Mouse (Mus musculus): ENCODE data around the gene Cnih1. TPM values are rescaled to one million over a fixed set of nuclear protein-coding genes. Genes with fewer than 3 reads are reported as not detected.

Cnih1 gene
- 31.1 and 38.3 TPM in 2 replicates for polyA plus RNA-seq (2012; rRNA removed)

DNA sequence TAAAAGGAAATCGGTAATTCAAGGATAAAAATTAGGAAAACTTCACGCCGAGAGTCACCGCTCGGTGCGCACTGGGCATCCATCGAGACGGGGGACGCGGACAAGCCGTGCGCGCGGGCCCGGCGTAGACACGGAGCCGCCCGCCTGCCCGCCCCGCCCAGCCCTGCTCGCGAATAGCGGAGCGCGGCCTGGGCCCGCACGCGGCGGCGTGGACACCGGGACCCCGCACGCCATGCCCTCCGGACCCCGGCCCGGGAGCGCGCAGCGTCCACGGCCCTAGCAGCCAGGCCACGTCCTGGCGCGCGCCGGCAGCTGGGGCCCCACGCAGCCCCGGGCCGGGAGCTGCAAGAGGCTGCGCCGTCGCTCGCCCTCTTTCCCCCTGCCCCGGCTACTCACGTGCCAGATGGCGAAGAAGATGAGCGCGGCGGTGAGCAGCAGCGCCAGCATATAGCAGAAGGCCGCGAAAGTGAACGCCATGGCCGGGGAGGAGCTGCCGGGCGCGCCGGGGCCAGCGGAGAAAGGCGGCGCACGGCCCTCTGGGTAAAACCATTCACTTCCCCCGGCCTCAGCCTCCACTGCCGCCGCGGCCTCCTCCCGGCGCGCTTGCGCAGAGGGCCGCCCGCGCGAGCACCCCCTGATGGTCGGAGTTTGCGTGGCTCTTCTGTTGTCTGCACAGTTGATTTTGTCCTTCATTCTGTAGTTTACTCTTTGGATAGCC, at the start of gene Cnih1:
TSS of gene Cnih1 (minus strand) at position 625 of the 718 bp plus-strand sequence.

DNA sequence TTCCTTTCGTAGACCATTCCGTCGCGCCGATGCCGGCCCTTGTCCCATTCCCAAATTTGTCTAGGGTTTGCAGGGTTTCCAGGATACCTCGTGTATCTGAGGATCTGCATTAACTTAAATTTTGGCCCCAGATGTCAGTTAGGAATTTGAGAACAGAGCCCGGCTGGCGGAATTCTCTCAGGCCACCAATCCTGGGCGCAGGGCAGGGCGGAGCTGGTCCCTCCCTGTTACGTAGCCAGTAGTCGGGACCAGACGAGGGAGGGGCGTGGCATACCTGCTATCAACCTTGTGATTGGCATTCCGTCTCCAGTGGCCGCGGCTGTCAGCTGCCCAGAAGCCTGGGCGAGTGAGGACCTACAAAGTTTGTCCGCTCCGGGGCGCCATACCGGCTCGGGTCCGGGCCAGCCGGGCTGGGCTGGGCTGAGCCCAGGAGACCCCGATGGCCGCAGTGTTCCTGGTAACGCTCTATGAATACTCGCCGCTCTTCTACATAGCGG, 43.7 kb upstream of the Cnih1 start, which contains the start of gene Cgrrf1:
TSS of gene Cgrrf1 (plus strand) at position 289 of the 497 bp plus-strand sequence.

DNA sequence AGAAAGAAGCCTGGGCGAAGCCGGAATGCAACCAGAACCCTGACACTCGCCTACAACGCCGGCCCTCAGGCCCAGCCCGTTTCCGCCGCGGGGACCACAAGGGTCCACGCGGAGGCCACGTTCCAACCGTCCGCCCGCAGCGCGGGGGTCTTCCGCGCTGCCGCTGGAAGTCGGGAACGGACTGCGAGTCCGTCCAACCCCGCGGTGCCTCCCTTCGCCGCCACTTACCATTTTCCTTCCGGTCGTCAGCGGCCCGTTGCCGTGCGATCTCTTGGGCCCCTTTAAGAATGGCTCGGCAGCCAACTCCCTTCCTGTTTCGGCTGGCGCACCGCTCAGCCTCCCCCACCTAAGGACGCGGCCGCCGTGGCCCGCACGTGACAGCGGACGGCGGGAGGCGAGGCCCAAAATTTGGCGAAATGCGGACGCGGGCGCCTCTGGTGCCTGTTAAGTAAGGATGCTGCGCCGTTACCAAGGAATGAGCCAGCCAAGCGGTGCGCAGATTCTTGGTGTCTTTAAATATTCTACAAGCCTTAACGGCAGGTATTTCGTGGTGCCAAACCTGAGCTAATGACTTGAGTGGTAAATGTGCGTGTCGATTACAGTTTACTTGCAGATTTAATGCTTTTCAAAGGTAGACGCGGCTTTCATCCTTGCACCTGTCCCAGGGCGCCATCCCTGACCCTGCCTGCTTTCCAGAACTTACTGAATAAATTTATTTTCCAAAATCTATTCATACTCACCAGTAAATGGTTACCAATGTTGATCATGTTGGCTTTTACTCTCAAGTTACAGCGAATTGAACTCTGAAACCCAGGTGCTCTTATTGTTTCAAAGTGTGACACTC, 33.9 kb upstream of the Cnih1 start, which contains the start of gene Gmfb:
TSS of gene Gmfb (minus strand) at position 370 of the 844 bp plus-strand sequence.

DNA sequence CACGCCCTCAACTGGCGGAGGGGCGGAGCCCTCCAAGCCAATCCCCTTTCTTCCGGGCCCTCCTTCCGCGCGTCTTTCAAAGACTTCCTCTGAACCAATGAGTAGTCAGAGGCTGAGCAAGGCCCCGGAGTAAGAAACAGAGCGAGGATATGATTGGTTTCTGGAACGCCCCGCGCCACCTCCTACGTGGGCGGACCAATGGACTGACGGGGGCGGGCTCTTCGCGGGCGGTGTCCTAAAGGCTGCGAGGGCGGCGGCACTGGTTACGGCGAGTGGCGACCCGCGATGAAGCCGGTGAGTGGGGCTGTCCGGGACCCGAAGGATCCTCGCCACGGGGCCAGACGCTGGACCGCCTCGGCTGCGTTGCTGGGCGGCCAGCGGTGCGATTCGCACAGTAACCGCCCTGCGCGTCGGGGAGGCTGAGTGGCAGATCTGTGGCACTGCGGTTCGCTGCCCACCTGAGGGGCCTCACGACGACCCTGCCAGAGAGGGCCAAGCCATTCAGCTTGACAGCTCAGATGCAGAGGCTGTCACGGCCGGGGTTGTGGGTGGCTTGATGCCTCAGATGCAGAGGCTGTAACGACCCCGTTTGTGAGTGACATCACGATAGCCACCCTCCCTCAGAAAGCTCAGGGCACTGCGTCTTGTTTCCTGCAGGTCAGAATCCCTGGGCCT, 27.7 kb downstream of the Cnih1 start, which contains the start of gene Cdkn3:
TSS of gene Cdkn3 (plus strand) at position 187 of the 675 bp plus-strand sequence.

Other genes with a start within 250 kb of the Cnih1 start
- gene Cdkn3, start 27.9 kb downstream of the Cnih1 start, polyA plus RNA-seq (2012; rRNA removed), result 41.5 and 48.8 TPM in 2 replicates
- 13.5 and 17.6 TPM in 2 replicates for gene Gmfb, start 33.8 kb upstream of the Cnih1 start, polyA plus RNA-seq (2012; rRNA removed)
- 9.4 and 11.0 TPM in 2 replicates for gene Cgrrf1, start 43.7 kb upstream of the Cnih1 start, polyA plus RNA-seq (2012; rRNA removed)
- 0.48 TPM in 2 replicates for gene Samd4, start 94.4 kb upstream of the Cnih1 start, polyA plus RNA-seq (2012; rRNA removed)